Mouse (Mus musculus): Measurements from ENCODE around the gene Galnt6.
"Not testable (repeated sequence)": the region's sequence is repeated elsewhere in the genome, so short reads cannot be mapped to it uniquely, and the experiment has no call there.

Gene Galnt6

GRCm38 (mm10) chr15:100729281-100729985 is at the start of gene Galnt6:
Gene Galnt6, minus strand, starts transcription at chr15:100729376.
- peak; percentile 55 to 62 for DNase-seq

GRCm38 (mm10) chr15:100777020-100778016 is 48.1 kb upstream of the Galnt6 start:
- no peak for DNase-seq

- no peak for DNase-seq
Measured at GRCm38 (mm10) chr15:100776424-100776823, 47.2 kb upstream of the Galnt6 start.

- no peak for DNase-seq
Measured at GRCm38 (mm10) chr15:100775189-100776166, 46.3 kb upstream of the Galnt6 start.

- not testable (repeated sequence) for DNase-seq
Measured at GRCm38 (mm10) chr15:100773859-100774258, 44.7 kb upstream of the Galnt6 start.

- DNase-seq: no peak
Measured at GRCm38 (mm10) chr15:100772685-100773084, 43.5 kb upstream of the Galnt6 start.

GRCm38 (mm10) chr15:100770338-100770737 is 41.2 kb upstream of the Galnt6 start:
- DNase-seq: no peak

GRCm38 (mm10) chr15:100769023-100769422 is 39.8 kb upstream of the Galnt6 start:
- DNase-seq: not testable (repeated sequence)

- DNase-seq: no peak
Measured at GRCm38 (mm10) chr15:100767851-100768250, 38.7 kb upstream of the Galnt6 start.

- no peak for DNase-seq
Measured at GRCm38 (mm10) chr15:100766826-100767225, 37.6 kb upstream of the Galnt6 start.

GRCm38 (mm10) chr15:100764163-100764951 is 35.2 kb upstream of the Galnt6 start:
- DNase-seq: no peak

GRCm38 (mm10) chr15:100762649-100763048 is 33.5 kb upstream of the Galnt6 start:
- no peak for DNase-seq

GRCm38 (mm10) chr15:100761419-100762185 is 32.4 kb upstream of the Galnt6 start, which contains the start of gene Slc4a8:
Gene Slc4a8, plus strand, starts transcription at chr15:100761747.
- DNase-seq: peak; percentile 75 to 81

- DNase-seq: no peak
Measured at GRCm38 (mm10) chr15:100761036-100761418, 31.9 kb upstream of the Galnt6 start.

- no peak for DNase-seq
Measured at GRCm38 (mm10) chr15:100759286-100759685, 30.1 kb upstream of the Galnt6 start.

GRCm38 (mm10) chr15:100757527-100757978 is 28.4 kb upstream of the Galnt6 start:
- no peak for DNase-seq

- no peak for DNase-seq
Measured at GRCm38 (mm10) chr15:100755881-100756624, 26.9 kb upstream of the Galnt6 start.

GRCm38 (mm10) chr15:100755498-100755859 is 26.3 kb upstream of the Galnt6 start:
- DNase-seq: no peak

GRCm38 (mm10) chr15:100754805-100755497 is 25.8 kb upstream of the Galnt6 start:
- DNase-seq: peak; percentile 53 to 71
